Mouse (Mus musculus) brain, embryonic 14.5 days (tissue): ENCODE measurements around the gene Fsip1. TPM values are rescaled to one million over a fixed set of nuclear protein-coding genes. Genes with fewer than 3 reads are reported as not detected.

ENCODE experiments used
- DNase-seq: peaks from one replicate; pipeline ENCODE4 v3.0.0-alpha.2; 2011; ENCODE audit warnings: low read depth
- CTCF ChIP-seq: fragments of 200-500 bp; IDR thresholded peaks from 2 replicates; pipeline ENCODE4 v1.5.1; 2012; ENCODE audit warnings: inconsistent platforms, mild to moderate bottlenecking, moderate library complexity, borderline replicate concordance; ENCODE audit not compliant: insufficient read depth, insufficient read length; ENCODE audit errors: extremely low read depth
- POLR2A ChIP-seq: fragments of 200-500 bp; IDR thresholded peaks from 2 replicates; pipeline ENCODE4 v1.6.1; 2012; ENCODE audit warnings: mild to moderate bottlenecking, inconsistent platforms, borderline replicate concordance; ENCODE audit not compliant: poor library complexity, insufficient read depth, insufficient read length, severe bottlenecking; ENCODE audit errors: extremely low read depth
- polyA plus RNA-seq: library from polyadenylated mRNA; depleted of rRNA; stranded (reverse); fragments of >200 nt; gene quantifications from 2 replicates; pipeline ENCODE4 v1.2.3, GENCODE M21; 2012

Fsip1 gene
- polyA plus RNA-seq, 1 experiment: 2.3 TPM

DNA sequence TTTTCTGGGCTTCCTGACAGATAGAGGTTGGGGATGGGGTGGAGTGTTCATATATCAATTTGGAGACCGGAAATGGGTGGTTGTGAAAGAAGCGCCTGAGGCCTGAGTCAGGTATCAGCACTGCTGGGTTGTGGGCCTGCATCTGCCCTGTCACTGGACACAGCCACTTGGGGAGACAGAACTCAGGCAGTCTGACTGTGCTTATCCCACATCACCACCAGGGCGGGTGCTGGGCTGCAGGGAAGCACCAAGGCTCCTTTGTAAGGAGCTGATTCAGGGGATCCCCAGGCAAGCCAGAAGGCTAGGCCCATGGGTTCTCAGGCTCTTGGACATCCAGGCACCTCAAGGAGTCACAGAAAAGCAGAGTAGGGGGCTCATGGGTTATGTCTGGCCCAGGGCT, 59.8 kb downstream of the Fsip1 start:
- TF ChIP-seq CTCF: 0 out of 2 replicates have a peak, but pooled peaks have one; percentile 9
- TF ChIP-seq POLR2A: no peak
- no peak for DNase-seq

DNA sequence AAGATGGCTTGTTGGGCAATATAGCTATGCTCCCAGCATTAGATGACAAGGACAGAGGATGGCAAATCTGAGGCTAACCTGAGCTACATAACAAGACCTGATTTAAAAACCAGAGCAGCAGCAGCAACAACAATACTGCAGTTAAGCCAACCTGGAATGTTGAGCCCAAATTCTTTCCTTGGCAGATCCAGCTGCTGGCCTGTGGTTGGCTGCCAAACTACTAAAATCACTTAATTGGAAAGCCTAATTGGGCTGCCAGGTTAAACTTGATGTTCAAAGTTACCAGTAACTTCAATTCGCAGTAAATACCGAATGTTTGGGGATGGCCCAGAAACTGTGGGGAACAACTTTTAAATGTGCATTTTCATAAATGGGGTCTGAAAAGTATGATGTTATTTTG, 74.6 kb downstream of the Fsip1 start:
- TF ChIP-seq CTCF (no peak), POLR2A (no peak)
- peak; percentile 56 for DNase-seq

GRCm38 (mm10) chr2:118179873-118180585, 76.7 kb downstream of the Fsip1 start:
- TF ChIP-seq CTCF (no peak), POLR2A (no peak)
- DNase-seq: no peak

DNA sequence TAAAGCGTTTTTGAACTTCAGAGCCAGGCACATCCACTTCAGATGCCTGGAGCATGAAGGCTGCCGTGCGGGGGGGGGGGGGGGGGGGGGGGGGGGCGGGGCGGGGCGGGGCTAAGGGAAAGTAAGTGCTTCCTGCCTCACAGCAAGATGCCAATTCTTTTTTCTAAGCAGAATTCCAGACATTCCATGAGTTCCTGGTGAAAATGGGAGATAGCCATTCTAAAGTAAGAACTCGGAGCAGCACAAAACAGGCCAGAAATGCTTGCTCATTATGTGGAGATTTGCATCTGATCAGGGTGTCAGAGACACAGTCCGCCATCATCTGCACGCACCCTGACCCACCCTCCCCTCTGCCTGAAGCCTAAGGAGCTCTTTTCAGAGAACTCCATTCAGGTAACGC, 77.3 kb downstream of the Fsip1 start:
- peak; percentile 70 for DNase-seq
- TF ChIP-seq POLR2A (no peak), CTCF (no peak)

DNA sequence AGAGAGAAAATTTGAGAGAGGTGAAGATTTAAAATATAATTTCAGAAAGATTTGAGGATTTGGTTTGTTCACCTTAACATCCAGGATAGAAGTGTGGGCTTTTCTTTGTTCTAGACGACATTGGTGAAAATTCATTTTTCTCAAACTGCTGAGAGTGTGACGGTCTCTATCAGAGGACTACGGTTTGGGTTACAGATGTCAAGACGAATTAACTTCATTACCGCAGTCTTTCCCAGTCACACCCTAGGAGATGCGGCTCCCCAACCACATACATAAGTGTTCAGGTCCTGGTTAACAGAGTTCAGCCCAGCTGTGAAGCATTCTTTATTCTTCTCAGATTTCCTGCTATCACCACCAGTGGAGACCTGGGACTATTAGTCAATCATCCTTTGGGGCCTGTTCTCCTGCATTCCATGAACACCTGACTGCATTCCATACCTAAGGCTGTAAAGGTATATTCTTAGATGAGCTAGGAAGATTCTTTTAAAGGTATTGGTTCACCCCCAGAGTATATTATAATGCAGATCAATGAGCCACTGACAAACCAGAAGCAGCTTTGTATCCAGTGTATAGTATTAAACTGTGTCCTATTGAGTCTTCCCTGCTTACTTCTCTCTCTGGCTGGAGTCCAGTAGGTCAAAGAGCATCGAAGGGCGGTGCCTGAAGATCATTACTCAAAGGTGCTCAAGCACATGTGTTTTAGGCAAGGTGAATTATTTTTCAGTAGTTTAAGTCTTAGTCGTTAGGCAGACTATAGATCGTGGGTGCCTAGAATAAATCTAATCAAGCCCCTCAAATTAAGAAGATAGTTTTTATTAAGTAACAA, 82.0 kb downstream of the Fsip1 start:
- DNase-seq: no peak

GRCm38 (mm10) chr2:118168225-118168624, 88.5 kb downstream of the Fsip1 start:
- no peak for DNase-seq
- TF ChIP-seq POLR2A (no peak), CTCF (no peak)

More for the DNA sequence above, 82.0 kb downstream of the Fsip1 start:
- TF ChIP-seq POLR2A (no peak), CTCF (no peak)

GRCm38 (mm10) chr2:118167731-118168130, 89.0 kb downstream of the Fsip1 start:
- no peak for TF ChIP-seq CTCF
- no peak for TF ChIP-seq POLR2A
- peak; percentile 62 for DNase-seq

- DNase-seq: no peak
- TF ChIP-seq POLR2A (no peak), CTCF (no peak)
Observed at GRCm38 (mm10) chr2:118165691-118166090, 91.1 kb downstream of the Fsip1 start.

- DNase-seq: no peak
- TF ChIP-seq CTCF: no peak
- TF ChIP-seq POLR2A: no peak
Observed at GRCm38 (mm10) chr2:118164137-118164536, 92.6 kb downstream of the Fsip1 start.

GRCm38 (mm10) chr2:118162486-118162885, 94.3 kb downstream of the Fsip1 start:
- TF ChIP-seq POLR2A: no peak
- TF ChIP-seq CTCF: no peak
- no peak for DNase-seq

DNA sequence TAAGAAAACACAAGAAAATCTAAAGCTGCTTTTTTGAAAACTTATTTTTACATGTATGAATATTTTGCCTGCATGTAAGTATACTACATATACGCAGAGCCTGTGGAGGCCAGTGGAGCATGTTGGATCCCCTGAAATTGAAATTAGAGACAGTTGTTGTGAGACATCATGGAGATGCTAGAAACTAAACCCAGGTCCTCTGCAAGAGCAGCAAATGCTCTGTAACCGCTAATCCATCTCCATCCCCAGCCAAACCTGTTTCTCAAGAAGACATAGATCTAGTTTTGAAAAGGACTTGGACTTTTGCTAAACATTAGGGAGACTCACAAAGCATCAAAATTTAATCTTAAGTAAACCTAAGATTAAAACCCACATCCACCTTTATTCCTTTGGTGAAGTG, 95.8 kb downstream of the Fsip1 start:
- TF ChIP-seq POLR2A: no peak
- no peak for TF ChIP-seq CTCF
- DNase-seq: no peak
